ENCODE assay signal across 15 mouse cellular contexts in the genomic region with DNA sequence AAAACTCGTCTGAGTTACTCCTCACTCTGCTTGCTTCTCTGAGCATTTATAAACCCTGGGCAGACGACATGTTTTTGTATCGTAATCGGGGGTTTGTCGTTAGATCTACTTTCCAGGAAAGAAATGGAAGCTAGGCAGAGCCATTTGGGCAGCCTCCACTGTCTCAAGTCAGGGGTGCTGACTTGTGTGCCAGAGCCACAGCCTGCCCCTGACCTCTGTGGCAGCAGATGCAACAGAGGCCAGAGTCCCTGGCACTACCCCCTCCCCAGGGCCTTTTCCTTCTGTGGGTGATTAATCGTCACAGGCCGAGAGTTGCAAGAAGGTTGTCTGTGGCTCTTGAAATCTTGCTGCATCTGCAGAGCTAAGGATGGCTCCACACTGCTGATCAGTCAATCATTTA.
"Had no signal": no experiment of that assay in that cellular context is flagged by ENCODE, and none has a peak within 500 bp of the region (broad histone marks: within the 10 kb centered on the region; RNA-seq: fewer than 3 reads in every experiment).

No protein-coding gene starts in this region.

- H3K4me3 ChIP-seq: layer of hippocampus, adult 2 months had no signal

- H3K27me3 ChIP-seq: limb, embryonic 13.5 days had no signal

- H3K27ac ChIP-seq: layer of hippocampus, adult 2 months; limb, embryonic 13.5 days; liver, embryonic 14.5 days; midbrain, embryonic 12.5 days; midbrain, embryonic 15.5 days had no signal

- H3K9ac ChIP-seq: limb, embryonic 13.5 days; midbrain, embryonic 15.5 days had no signal

- H3K36me3 ChIP-seq: limb, embryonic 10.5 days; limb, embryonic 13.5 days; midbrain, embryonic 12.5 days; midbrain, embryonic 15.5 days had no signal

- H3K9me3 ChIP-seq: limb, embryonic 10.5 days; limb, embryonic 13.5 days; midbrain, embryonic 12.5 days; midbrain, embryonic 15.5 days had no signal

- DNase-seq: kidney, adult 11 months; kidney, postnatal 14 days; layer of hippocampus, adult 9-11 months; liver; lung, adult 2 months; lung, postnatal 14 days; lung, postnatal 4 days; thymus, adult 18-20 months; thymus, postnatal 36 days had no signal
